Mouse (Mus musculus) adrenal gland, postnatal 14 days (tissue): Measurements from ENCODE around the gene Pih1d1. TPM values are rescaled to one million over a fixed set of nuclear protein-coding genes. Genes with fewer than 3 reads are reported as not detected.

Experiments
- DNase-seq: peaks from one replicate; pipeline ENCODE4 v3.0.0; 2021; ENCODE audit warnings: mixed read lengths
- total RNA-seq: library from RNA; stranded (reverse); gene quantifications from 2 replicates; pipeline ENCODE4 v1.2.3, GENCODE M21; 2021

Pih1d1 gene
- total RNA-seq, 1 experiment from 2014 or later = 55.6 TPM

DNA sequence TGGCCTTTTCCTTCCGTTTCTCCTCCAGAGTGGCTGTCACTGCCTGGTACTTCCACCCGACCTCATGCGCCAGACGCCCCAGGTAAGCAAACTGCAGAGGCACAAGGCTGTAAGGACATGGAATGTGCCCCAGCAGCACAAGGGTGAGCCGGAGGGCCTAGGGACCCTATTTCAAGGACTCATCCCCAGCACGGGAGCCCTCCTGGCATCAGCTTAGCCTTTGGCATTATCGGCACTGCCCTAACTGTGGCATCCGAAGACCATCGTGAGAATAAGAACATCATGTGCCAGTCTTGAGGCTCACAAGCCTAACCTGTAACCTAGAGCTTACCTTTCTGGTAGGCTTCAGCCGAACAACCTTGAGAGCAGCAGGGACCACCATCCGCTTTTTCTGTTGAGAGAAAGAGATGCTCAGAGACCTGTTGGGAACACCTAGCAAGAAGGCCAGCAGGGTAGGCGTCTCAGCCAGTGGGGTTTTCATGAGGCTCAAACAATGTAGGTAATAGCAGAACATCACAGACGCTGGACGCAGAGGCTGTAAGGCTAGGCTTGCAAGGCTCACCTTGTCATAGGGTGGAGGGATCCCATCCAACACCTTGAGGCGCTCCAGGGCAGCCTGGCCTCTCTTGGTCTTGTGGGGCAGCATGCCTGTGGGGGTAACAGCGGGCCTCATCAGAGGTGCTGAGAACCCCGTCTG is 27.8 kb upstream of the Pih1d1 start:
- DNase-seq = no peak

DNA sequence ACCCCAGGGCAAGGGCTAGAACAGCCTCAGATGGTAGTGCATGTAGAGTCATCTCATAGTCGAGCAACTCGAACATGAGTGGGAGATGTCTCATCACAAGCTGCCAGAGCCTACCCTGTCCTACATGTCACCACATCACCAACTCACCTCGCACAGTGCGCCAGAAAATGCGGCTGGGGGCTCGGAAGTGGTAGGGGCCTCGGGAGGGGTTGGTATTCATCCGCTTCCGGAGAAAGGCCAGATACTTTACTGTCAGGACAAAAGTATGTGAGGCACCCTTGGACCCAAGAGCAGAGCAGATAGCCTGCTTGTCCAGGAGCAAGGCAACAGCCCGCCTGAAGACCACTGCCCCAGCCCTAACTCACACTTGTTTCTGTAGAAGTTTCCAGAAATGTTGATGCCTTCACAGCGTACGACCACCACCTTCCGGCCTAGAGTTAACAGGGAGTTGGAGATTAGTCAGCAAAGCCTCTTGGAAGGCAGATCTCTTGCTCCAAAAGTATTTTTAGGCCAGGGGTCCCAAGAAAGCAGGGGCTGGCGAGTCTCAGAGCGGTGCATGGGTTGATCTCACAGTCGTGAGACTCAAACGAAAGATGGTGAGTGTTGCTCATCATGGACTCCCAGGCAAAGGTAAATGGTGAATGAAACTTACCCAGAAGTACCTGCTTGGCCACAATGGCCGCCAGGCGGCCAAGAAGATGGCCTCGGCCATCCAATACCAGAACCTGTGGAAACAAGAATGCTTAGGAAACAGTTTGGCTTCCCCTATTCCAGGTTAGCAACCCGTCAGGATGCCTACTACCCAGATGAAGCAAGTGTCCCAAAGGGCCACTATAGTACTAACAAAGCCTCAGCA is 27.0 kb upstream of the Pih1d1 start:
- no peak for DNase-seq

DNA sequence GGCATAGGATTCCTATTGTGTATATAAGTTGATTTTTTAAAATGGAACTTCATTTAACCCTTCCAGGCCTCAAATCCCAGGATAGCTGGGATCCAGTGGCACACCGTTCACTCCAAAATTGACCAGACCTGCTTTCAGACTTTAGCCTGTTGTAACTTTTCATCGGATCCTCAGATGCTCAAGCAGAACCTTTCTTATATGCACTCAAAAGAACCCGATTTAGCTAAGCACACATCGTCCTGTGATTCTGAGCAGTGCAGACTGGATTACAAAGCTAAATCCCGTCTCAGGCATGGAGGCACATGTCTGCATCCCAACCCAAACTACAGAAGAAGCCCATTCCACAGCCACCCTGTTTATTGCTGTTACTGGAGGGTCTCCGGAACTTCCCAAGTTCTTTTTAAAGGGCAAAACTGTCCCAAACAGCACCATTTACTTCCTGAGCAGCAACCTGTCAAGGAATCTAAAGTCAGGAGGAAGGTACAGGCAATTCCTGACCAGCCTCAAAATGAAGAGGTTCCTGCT is 26.3 kb upstream of the Pih1d1 start:
- no peak for DNase-seq

DNA sequence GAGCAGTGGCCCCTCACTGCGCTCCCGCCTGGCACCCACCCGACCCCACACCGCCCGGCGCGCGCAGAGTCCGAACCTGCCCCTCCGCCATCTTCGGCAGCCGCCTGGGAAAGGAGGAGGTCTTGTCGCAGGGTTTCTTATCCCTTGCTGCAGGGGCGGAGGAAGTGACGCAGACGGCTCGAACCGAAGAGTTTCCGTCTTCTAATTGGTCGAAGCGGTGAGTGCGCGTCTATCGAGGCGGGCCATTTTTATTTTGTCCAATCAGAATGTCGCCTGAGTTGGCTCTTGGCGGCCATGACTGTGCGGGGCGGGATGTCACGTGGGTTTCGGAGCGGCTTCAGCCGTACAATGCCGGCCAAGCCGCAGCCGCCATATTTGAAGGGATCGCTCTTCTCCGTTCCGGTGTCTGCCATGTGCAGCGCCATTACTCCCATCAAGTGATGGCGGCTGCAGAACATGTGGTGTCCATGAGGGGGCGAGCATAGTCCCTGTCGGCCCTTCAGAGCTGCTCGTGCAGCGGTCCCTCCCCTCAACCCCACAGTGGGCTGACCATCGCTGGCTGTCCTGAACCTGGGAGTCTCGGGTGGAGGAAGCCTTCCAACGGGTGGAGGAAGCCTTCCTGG is 25.4 kb upstream of the Pih1d1 start, which contains the start of gene Rpl13a:
Rpl13a (minus strand) TSS at position 138 of the 623 bp plus-strand sequence.
- peak; percentile 98 for DNase-seq

DNA sequence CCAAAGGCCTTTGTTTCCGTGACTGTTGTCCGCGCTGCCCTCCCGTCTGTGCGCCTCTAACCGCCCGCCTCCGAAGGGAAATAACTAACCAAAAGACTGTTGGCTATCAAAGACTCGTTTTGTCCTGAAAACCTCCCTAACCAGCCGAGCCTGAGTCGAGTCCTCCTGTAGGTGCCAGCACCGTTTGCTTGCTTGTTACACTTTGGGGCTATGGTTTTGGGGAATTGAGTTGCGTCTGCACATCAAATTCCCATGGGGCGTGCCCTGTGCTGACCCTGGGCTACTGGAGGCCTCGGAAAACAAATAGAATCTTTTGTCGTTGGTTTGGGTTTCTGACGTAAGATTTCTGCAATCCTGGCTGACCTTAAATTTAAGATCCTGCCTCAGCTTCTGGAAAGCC is 24.8 kb upstream of the Pih1d1 start:
- peak; percentile 65 for DNase-seq

DNA sequence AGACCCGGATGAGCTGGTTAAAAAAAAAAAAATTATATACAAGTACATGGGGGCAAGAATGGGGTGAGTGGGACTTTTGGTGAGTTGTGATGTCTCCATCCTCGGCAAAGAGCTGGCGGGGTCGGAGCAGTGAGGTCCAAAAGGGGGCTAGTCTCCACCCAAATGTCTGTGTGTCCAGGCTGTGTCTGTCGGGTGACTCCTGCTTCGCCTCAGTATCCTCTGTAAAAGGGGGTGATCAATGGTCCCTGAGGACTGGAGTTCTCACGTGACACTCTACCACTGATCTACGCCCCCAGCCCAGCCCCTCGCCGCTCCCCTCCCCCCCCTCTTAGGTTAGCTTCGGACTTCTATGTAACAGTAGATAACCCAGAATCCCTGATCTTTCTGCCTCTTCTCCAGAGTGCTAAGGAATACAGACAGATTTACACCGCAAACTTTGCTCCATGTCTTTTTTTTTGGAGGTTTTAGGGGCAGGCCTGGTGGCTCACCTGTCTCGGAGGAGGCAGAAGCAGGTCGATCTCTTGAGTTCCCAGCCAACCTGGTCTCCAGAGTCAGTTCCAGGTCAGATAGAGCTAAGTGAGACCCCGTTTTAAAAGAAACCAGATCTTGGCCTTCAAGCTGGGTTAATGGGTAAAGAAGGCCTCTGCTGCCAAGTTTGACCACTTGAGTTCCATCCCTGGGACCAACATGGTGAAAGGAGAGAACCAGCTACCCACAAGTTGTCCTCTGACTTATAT is 24.2 kb upstream of the Pih1d1 start:
- no peak for DNase-seq

DNA sequence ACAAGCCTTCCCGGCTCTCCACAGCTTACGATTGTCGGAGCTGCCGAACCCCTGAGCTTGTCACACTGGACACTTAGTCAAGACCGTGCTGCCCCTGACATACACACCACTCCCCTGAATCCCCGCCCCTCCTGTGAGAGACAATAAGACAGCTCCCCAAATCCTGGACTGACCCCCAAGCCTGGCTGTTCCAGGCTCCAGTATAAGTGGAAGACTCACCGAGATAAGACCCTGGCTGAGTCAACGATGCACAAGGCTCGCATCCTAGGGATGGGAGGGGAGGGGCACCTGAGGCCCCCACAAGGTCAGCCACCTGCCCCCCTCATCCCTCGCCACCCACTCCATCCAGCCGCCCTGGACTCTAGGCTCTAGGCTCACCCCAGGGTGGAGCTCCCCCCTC is 22.3 kb upstream of the Pih1d1 start:
- no peak for DNase-seq

DNA sequence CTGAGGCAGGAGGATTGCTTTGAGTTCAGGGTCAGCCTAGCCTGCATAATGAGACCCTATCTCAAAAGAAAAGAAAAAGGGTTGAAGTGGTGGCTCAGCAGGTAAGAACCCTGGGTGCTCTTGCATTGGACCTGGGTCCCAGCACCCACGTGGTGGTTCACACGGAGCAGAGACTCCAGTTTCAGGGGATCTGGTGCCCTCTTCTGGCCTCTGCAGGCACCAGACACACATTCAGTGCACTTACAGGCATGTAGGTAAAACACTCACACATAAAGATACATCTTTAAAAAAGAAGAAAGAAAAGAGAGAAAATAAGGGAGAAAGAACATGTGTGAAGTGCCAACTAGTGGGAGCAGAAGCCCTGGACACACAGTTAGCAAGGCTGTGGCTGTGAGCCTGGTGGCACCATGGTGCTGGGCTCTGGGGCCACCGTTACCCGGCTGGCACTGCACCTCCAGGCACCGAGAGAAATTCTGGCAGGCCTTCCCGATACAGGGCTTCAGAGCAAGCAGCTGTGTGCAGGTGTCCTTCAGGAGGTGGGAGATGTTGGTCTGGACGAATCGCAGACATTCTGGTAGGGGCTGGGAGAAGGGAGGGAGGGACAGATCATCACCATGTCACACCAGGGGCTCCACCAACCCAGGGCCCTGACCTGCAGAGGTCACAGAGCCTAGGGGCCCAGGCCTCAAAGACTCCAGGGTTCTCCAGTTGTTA is 20.5 kb upstream of the Pih1d1 start:
- no peak for DNase-seq

DNA sequence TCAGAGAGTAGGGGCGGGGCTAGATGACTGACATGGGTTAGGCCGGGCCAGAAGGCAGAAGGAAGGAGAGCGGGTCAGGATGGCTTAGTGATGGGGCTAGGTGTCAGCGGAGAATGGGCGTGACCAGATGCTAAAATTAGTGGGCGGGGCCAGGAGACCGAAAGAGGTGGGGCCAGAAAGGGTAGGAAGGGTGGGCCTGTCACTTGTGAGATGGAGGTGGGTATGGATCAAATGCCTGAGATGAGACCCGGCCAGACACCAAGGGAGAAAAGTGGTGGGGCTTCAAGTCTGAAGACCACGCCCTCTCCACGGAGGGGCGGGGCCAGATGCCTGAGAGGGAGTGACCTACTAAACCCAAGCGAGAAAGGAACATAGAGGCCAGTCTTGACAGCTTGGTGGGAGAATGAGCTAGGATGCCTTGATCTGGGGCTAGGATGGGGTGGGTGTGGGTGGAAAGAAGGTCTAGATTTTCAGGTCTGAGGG is 19.5 kb upstream of the Pih1d1 start:
- DNase-seq = peak; percentile 64

DNA sequence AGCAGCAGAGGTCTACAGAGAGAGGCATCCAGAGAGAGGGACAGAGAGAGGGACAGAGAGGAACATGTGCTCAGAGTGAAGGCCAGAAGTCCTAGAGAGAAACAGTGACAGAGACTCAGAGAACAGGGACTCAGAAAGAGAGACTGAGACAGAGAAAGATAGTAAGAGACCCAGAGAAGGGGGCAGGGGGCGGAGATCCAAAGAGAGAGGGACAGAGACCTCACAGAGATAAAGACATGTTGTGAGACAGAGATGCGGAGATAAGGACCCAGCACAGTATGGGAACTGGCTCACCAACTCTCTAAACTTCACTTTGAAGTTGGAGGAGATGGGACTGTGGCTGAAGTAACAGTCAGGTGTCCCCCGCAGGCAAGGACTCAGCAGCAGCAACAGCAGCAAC is 18.7 kb upstream of the Pih1d1 start:
- DNase-seq = no peak

DNA sequence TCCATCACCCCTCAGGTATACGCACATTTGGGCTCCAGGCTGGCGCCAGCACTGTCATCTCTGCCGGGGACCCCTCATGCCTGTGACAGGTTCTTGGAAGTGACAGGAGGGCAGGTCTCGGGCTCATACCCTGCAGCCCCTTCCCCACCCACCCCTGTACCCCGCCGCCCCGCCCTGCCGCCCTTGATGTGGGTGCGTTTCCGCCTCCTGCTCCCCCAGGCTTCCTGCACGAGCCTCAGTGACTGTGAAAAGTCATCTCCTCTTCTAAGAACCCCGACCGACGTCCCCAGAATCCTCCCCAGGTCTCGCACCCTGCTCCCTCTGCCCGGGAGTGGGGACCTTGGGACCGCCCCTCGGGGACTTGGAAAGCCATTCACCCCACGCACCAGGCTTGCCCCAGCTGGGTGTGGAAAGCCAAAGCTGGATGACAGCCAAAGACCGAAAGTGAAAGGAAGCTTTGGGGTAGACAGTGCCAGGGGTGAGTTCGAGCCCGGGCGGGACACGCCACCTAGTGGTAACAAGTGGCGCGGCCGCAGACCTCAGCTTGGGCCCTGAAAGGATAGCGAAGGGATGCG is 18.0 kb upstream of the Pih1d1 start, which contains the start of the genes Gm45713 and Flt3l:
Gm45713 (minus strand) TSS at position 239 of the 575 bp plus-strand sequence.
Flt3l (minus strand) TSS at position 440 of the 575 bp plus-strand sequence.
- peak; percentile 97 for DNase-seq

DNA sequence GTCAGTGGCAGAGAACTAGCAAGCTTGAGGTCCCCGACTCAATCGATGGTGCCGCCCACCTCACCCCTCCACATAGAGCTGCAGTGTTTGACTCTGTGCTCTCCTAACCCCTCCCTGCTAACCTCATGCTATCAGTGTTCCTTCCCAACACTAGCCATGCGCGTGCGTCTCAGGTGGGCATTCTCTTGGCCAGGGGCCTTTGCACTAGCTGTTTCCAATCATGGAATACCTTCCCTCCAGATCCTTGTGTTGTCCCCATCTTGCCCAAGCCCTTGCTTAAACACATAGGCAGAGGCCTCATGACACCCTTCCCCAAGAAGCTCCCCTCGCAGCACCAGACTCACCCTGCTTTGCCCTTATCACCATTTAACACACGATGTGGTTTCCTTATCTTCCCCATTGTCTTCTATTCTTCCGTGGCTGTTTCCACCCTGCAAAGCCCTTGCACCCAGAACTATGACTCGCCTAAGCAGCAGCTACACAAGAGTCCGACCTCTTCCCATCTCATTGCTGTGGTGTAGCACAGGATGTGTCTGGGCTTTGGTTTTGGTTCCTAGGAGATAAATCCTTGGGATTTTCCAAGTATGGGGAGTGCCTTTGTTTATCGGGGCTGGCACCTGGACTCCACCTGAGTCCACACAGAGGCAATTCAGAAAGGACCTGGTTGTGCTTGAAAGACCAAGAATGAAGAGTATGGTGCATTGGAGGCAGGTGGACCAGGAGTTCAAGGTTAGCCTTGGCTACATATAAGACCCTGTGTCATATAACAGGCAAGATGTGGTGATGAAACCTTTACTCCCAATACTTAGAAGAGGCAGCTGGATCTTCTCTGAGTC is 16.7 kb upstream of the Pih1d1 start:
- DNase-seq = no peak

DNA sequence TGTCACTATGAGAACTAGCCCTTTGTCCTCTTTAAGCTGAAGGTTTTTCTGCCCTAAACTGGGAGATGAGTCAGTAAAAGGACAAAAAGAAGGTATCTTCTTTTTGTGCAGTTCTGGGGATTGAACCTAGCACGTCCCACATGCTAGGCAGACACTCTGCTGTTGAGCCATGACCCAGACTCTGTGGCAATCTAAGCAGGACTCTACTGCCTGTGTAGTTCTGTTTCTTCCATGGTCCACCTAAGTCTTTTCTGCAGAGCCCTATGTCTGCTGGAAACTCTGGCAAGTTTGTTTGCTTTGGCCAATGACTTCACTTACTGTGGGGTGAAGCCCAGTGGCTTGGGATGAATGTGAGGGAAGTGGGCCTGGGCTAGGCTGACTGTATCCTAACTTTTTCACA is 15.7 kb upstream of the Pih1d1 start:
- DNase-seq = no peak

DNA sequence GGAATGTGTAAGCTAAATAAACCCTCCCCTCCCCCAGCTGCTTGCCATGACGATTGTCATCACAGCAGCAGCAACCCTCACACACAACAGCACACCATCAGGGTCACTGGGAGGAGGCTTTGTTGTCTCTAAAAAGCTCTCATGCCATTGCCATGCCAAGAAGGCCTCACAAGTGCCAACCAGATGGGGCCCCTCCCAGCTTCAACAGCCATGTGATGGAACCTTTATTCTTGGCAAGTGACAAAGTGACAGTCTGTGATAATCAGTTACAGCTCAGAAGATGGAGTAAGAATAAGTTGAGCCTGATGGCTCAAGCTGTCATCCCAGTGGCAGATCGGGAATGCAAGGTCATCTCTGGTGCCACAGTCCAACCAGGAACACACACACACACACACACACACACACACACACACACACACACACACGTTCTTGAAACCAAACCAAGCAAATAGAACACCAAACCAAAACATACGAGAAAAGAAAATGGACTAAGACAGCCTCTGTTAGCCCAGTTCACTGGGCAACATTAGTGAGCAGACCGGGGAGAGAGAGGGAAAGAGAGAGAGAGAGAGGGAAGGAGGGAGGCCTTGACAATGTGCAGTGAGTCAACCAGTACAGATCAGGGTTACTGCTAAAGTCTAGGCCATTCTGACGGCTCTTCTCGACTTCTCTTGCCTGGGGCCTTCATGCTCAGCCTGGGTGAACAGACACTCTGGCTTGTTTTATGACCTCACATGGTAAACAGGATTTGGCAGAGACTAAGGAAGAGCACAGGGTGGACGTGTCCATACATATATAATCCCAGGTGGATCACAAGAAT is 14.0 kb upstream of the Pih1d1 start:
- peak; percentile 79 for DNase-seq

DNA sequence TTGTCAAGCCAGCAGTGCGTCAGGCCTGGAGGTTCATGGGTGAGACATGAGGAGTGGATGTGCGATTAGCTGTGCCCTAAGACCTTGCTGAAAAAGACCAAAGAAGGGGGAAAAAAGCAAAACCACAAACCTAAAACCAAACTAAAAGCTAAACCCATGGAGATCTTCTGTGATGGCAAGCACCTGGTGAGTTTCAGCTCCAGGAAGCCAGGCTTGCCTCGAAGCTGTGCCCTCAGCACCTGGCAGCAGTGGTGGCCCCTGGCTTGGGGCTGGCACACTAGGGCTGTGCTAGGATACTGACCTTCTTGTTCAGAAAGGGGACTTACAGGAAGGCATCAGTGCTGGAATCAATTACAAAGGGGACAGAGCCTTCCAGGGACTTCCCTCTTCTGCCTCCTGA is 12.8 kb upstream of the Pih1d1 start:
- DNase-seq = peak; percentile 4

DNA sequence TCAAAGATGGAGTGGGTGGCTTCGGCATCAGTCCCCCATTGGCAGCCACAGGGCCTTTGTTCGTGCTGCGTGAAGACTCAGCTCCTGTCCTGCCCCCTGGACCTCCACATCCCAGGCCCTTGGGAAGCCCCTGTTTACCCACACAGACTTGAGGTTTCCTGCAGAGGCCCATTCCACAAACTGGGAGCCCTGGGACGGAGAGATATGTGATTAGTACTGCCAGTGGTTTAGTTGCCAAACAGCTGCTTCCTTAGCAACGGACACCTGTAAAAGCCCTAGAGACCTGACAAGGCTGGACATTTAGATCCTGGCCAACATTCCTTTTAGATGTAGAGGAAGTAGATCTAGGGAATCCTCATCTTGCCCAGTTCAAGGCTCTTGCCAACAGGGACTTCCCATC is 12.2 kb upstream of the Pih1d1 start:
- DNase-seq = no peak

DNA sequence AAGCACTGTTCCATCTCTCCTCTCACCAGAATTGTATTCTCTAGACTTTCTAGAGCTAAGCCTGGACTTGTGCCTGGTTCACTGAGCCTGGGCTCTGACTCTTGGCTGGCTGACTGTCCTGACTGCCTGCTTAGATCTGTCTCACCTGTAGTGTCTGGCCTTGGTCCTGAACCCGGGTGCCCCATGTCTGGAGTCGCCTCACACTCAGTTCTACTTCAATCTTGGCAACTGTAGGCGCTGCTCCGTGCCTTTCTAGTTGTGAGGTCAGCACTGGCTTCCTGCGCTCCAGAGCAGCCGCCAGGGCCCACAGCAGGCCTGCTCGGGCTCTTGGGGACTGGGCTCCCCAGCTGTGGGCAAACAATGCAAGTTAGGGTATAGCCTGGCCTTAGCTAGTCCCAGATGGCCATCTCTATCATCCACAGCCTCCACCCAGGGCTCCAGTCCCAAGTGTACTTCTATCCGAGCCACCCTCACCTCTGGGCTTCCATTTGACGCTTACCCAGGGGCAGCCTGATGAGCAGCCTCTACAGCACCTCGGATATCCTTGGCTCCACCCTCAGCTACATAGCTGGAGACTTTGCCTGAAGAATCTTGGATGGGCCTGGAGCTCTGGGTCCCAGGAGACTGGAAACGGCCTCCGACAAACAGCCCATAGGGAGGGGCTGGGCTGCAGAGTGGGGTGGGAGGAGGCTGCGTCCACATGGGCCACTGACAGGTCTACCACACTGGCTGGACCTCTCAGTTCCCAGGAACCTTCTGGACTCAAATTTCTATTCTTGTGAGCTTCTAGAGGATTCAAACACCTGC is 9.5 kb upstream of the Pih1d1 start:
- DNase-seq = peak; percentile 9

DNA sequence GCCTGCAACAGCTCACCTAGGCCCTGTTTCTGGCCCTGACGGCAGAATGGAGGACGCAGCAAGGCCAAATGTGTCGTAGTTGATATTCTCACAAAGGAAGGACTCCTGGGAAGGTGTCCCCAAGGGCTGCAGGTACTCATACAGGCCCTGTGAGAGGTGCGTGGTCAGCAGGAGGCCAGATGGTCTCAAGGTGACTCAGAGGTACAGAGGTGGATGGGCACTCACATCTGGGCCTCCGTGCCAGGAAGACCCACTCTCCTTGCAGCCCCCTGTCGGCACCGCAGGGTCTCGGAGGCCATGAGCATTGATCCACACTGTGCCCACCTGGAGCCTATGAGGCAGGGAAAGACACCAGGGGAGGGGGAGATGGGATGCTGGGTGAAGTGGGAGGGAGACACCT is 8.6 kb upstream of the Pih1d1 start:
- DNase-seq = peak; percentile 8
